Mouse (Mus musculus) megakaryocyte-erythroid progenitor cell, adult 5 weeks (primary cell): ENCODE measurements around the gene 4930430F08Rik. TPM values are rescaled to one million over a fixed set of nuclear protein-coding genes. Genes with fewer than 3 reads are reported as not detected.

Experiments used
- polyA plus RNA-seq: library from polyadenylated mRNA; stranded (reverse); fragments of >175 nt; gene quantifications from 2 replicates; pipeline ENCODE4 v1.2.3, GENCODE M21; 2012

The 4930430F08Rik gene
- polyA plus RNA-seq, result 2.0 and 3.2 TPM in 2 replicates

DNA sequence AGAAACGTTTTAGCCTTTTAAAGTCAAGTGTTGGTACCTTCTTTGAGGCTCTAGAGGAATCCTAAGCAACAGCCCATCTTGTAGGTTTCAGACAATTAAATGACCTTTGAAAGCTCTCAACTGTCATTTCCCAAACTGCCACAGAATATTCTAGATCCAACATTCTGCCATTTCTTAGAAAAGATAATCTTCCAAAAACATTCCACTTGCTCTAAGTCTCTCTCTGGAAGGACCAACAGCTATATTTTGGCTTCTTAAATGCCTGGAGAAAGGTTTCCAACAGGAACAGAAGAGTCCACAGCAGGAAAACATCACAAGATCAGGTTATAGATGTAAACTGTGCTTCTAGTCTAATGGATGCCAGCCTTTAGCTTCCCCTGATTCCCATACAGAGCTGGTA lies at the start of gene 4930430F08Rik, which contains the start of gene 1700017N19Rik:
Gene 4930430F08Rik, minus strand, starts transcription at position 101 of the 400 bp plus-strand sequence.
Gene 1700017N19Rik, plus strand, starts transcription at position 162 of the 400 bp plus-strand sequence.

Other genes with a start within 250 kb of the 4930430F08Rik start
- not detected in 2 replicates for gene Gm4302, start 249.6 kb downstream of the 4930430F08Rik start, polyA plus RNA-seq
- gene Gm4303, start 244.5 kb downstream of the 4930430F08Rik start, polyA plus RNA-seq, result not detected in 2 replicates
- gene Gm4305, start 239.3 kb downstream of the 4930430F08Rik start, polyA plus RNA-seq, result not detected in 2 replicates
- gene Gm4307, start 229.1 kb downstream of the 4930430F08Rik start, polyA plus RNA-seq, result not detected in 2 replicates
- not detected in 2 replicates for gene Gm4312, start 207.9 kb downstream of the 4930430F08Rik start, polyA plus RNA-seq
- 3.2 and 4.2 TPM in 2 replicates for gene Tmtc3, start 103.1 kb downstream of the 4930430F08Rik start, polyA plus RNA-seq
- gene Cep290, start 102.9 kb downstream of the 4930430F08Rik start, polyA plus RNA-seq, result 0.43 and 1.1 TPM in 2 replicates
- gene 1700017N19Rik, start 61 bp upstream of the 4930430F08Rik start, polyA plus RNA-seq, result not detected in 2 replicates